Mouse (Mus musculus): Measurements from ENCODE around the gene Olfr910. TPM values are rescaled to one million over a fixed set of nuclear protein-coding genes. Genes with fewer than 3 reads are reported as not detected.

Gene Olfr910
- polyA plus RNA-seq (2012; rRNA removed): not detected in 2 replicates

GRCm38 (mm10) chr9:38537549-38537948 lies at the start of gene Olfr910:
TSS of gene Olfr910 (plus strand) at chr9:38537849.

GRCm38 (mm10) chr9:38495501-38495900 lies 42.1 kb upstream of the Olfr910 start, which contains the start of gene Olfr907:
TSS of gene Olfr907 (plus strand) at chr9:38495801.

GRCm38 (mm10) chr9:38521280-38521679 lies 16.4 kb upstream of the Olfr910 start, which contains the start of gene Olfr911-ps1:
TSS of gene Olfr911-ps1 (plus strand) at chr9:38521580.

GRCm38 (mm10) chr9:38579878-38580277 lies 42.2 kb downstream of the Olfr910 start, which contains the start of gene Olfr912:
TSS of gene Olfr912 (plus strand) at chr9:38580178.

Other genes with a start within 250 kb of the Olfr910 start
- not detected in 2 replicates for gene Olfr896-ps1, start 246.7 kb upstream of the Olfr910 start, polyA plus RNA-seq (2012; rRNA removed)
- gene Olfr25, start 208.8 kb upstream of the Olfr910 start, polyA plus RNA-seq (2012; rRNA removed): not detected in 2 replicates
- gene Olfr898, start 189.4 kb upstream of the Olfr910 start, polyA plus RNA-seq (2012; rRNA removed): not detected in 2 replicates
- not detected in 2 replicates for gene Olfr250, start 171.0 kb upstream of the Olfr910 start, polyA plus RNA-seq (2012; rRNA removed)
- not detected in 2 replicates for gene Olfr251, start 160.8 kb upstream of the Olfr910 start, polyA plus RNA-seq (2012; rRNA removed)
- gene Olfr147, start 136.2 kb upstream of the Olfr910 start, polyA plus RNA-seq (2012; rRNA removed): not detected in 2 replicates
- not detected in 2 replicates for gene Olfr901, start 108.4 kb upstream of the Olfr910 start, polyA plus RNA-seq (2012; rRNA removed)
- not detected in 2 replicates for gene Olfr902, start 90.2 kb upstream of the Olfr910 start, polyA plus RNA-seq (2012; rRNA removed)
- gene Olfr904, start 74.7 kb upstream of the Olfr910 start, polyA plus RNA-seq (2012; rRNA removed): not detected in 2 replicates
- gene Olfr905, start 66.7 kb upstream of the Olfr910 start, polyA plus RNA-seq (2012; rRNA removed): not detected in 2 replicates
- not detected in 2 replicates for gene Olfr906, start 50.8 kb upstream of the Olfr910 start, polyA plus RNA-seq (2012; rRNA removed)
- not detected in 2 replicates for gene Olfr907, start 42.0 kb upstream of the Olfr910 start, polyA plus RNA-seq (2012; rRNA removed)
- gene Olfr911-ps1, start 16.3 kb upstream of the Olfr910 start, polyA plus RNA-seq (2012; rRNA removed): not detected in 2 replicates
- not detected in 2 replicates for gene Olfr912, start 42.3 kb downstream of the Olfr910 start, polyA plus RNA-seq (2012; rRNA removed)
- gene Olfr913, start 54.9 kb downstream of the Olfr910 start, polyA plus RNA-seq (2012; rRNA removed): not detected in 2 replicates
- not detected in 2 replicates for gene Olfr914, start 67.3 kb downstream of the Olfr910 start, polyA plus RNA-seq (2012; rRNA removed)
- not detected in 2 replicates for gene Olfr916, start 122.0 kb downstream of the Olfr910 start, polyA plus RNA-seq (2012; rRNA removed)
- not detected in 2 replicates for gene Olfr917, start 128.0 kb downstream of the Olfr910 start, polyA plus RNA-seq (2012; rRNA removed)
- gene Olfr918, start 136.8 kb downstream of the Olfr910 start, polyA plus RNA-seq (2012; rRNA removed): not detected in 2 replicates
- not detected in 2 replicates for gene Olfr919, start 165.8 kb downstream of the Olfr910 start, polyA plus RNA-seq (2012; rRNA removed)
- 4.7 and 6.2 TPM in 2 replicates for gene Vwa5a, start 180.4 kb downstream of the Olfr910 start, polyA plus RNA-seq (2012; rRNA removed)
- 0.03 and 0.05 TPM in 2 replicates for gene Olfr920, start 214.4 kb downstream of the Olfr910 start, polyA plus RNA-seq (2012; rRNA removed)
- gene Olfr921, start 235.2 kb downstream of the Olfr910 start, polyA plus RNA-seq (2012; rRNA removed): not detected in 2 replicates

Measured in central nervous system, embryonic 18 days (tissue).